Mouse (Mus musculus) testis, adult 2 months (tissue): Measurements from ENCODE around the gene Lhfpl5. TPM values are rescaled to one million over a fixed set of nuclear protein-coding genes. Genes with fewer than 3 reads are reported as not detected.

Experiments
- H3K27ac ChIP-seq: fragments of 200-500 bp; 2 replicates; pipeline ENCODE4 v1.5.1; 2012; ENCODE audit warnings: low read depth, low read length; ENCODE audit not compliant: control insufficient read depth, insufficient read depth
- H3K27me3 ChIP-seq: fragments of 200-500 bp; 2 replicates; pipeline ENCODE4 v1.6.1; 2012; ENCODE audit warnings: mild to moderate bottlenecking, low read length, moderate library complexity; ENCODE audit not compliant: control insufficient read depth, insufficient read depth
- H3K36me3 ChIP-seq: fragments of 200-500 bp; 2 replicates; pipeline ENCODE4 v1.6.1; 2012; ENCODE audit warnings: mild to moderate bottlenecking, low read length; ENCODE audit not compliant: control insufficient read depth, insufficient read depth
- H3K4me1 ChIP-seq: fragments of 200-500 bp; 2 replicates; pipeline ENCODE4 v1.6.1; 2012; ENCODE audit warnings: low read length; ENCODE audit not compliant: control insufficient read depth, insufficient read depth
- H3K4me3 ChIP-seq: fragments of 200-500 bp; 2 replicates; pipeline ENCODE4 v1.5.1; 2012; ENCODE audit warnings: low read depth, mild to moderate bottlenecking, low read length, moderate library complexity, mixed read lengths; ENCODE audit not compliant: control insufficient read depth
- CTCF ChIP-seq: fragments of 200-500 bp; IDR thresholded peaks from 2 replicates; pipeline ENCODE4 v1.5.1; 2012; ENCODE audit warnings: low read depth, mild to moderate bottlenecking, inconsistent platforms, low read length, moderate library complexity; ENCODE audit not compliant: control insufficient read depth, insufficient read depth, insufficient replicate concordance
- POLR2A ChIP-seq: fragments of 200-500 bp; IDR thresholded peaks from 2 replicates; pipeline ENCODE4 v1.6.1; 2012; ENCODE audit warnings: low read depth, mild to moderate bottlenecking, inconsistent platforms, low read length, moderate library complexity; ENCODE audit not compliant: control insufficient read depth
- polyA plus RNA-seq: library from polyadenylated mRNA; depleted of rRNA; stranded (reverse); fragments of >200 nt; gene quantifications from 2 replicates; pipeline ENCODE4 v1.2.3, GENCODE M21; 2012

The Lhfpl5 gene
- polyA plus RNA-seq, 1 experiment = 0.10 TPM

DNA sequence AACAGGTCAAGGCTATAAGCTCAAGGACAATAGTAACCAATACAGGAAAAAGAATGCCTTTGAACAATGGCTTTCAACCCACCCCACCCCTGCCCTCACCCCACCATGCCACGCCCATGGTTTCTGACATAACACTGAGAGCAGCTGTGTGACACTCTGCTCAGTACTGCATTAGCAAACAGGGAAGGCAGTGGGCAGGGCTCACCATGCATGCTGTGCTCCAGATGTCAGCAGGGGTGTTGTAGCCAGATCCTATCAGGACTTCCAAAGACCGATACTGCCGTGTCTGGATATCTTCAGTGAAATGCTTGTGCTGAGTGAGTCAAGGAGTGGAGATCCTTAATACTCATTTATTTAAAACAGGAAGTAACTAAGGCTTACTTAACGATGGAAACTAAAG lies 18.5 kb downstream of the Lhfpl5 start:
- TF ChIP-seq POLR2A (no peak; the same call in 1 of the 2 replicates), CTCF (no peak)
- Histone ChIP-seq H3K36me3 (peaks cover 7% of the 10 kb centered on the region), H3K4me3 (peak overlapping the region; percentile 37; the same call in 1 of the 2 replicates), H3K27ac (peak overlapping the region; percentile 63), H3K27me3 (no peaks in the 10 kb centered on the region), H3K4me1 (no peaks in the 10 kb centered on the region)

DNA sequence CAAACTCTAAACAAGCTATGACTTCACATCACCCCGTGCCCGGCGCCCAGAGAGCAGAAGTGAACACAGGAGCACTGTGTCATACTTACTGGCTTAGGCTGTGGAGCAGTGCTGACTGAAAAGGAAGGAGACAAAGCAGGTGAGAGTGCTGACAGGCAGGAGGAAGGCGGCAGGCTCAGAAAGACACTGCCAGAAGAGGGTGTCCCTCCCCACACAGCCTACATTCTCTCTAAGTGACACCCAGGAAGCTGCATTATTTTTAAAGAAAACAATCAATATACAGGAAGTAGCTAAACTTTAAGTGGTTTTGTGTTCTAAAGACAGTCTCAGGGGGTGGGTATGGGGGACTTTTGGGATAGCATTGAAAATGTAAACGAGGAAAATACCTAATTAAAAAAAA lies 25.3 kb downstream of the Lhfpl5 start:
- Histone ChIP-seq H3K4me1 (no peaks in the 10 kb centered on the region), H3K36me3 (peaks cover 14% of the 10 kb centered on the region), H3K27ac (no peak overlapping the region), H3K4me3 (no peak overlapping the region), H3K27me3 (no peaks in the 10 kb centered on the region)
- TF ChIP-seq CTCF = no peak
- TF ChIP-seq POLR2A = no peak

DNA sequence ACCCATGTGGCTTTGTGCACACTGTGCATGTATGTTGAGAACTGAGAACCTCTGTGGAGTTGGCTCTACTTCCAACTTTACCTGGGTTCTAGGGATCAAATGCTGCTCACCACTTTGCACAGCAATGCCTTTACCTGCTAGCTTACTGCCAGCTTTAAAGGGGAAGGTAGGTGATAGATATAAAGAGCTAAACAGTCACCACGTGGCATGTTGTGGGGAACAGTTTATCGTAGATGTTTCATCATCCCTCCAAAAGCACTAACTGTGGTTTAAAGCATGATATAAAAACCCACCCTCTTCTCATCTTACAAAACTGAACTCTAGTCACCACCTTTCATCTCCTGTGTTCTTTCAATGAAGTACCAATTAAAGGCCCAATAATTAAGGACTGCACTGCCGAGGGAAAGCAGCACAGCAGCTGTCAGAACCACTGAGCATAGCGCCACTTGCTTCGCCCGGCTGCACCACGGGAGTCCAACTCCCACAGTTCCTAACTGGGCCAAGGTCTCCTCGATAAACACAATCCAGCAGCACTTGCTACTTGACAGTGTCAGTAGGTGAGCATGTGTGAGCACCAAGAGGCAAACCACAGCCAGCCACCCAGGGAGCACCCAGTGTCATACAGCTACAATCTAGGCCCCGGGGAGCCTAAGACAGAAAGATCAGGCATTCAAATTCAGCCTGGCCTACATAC lies 26.3 kb downstream of the Lhfpl5 start:
- Histone ChIP-seq H3K4me3 (no peak overlapping the region), H3K4me1 (no peaks in the 10 kb centered on the region), H3K27me3 (no peaks in the 10 kb centered on the region), H3K36me3 (peaks cover 14% of the 10 kb centered on the region), H3K27ac (no peak overlapping the region)
- TF ChIP-seq POLR2A = no peak
- TF ChIP-seq CTCF = no peak

DNA sequence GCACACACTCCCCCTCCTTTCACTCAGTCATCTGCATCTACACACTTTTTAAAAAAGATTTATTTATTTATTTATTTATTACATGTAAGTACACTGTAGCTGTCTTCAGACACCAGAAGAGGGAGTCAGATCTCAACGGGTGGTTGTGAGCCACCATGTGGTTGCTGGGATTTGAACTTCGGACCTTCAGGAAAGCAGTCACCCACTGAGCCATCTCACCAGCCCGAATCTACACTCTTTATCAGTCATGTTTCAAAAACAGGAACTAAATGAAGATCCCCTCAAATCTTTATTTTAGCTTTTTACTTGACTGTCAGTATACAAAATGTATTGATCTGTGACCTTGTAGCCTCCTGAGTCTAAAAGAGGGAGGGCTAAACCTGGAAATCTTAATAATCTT lies 34.1 kb downstream of the Lhfpl5 start:
- Histone ChIP-seq H3K4me1 (no peaks in the 10 kb centered on the region), H3K27ac (no peak overlapping the region), H3K36me3 (no peaks in the 10 kb centered on the region; the same call in none of the 2 replicates), H3K4me3 (no peak overlapping the region), H3K27me3 (no peaks in the 10 kb centered on the region)
- TF ChIP-seq CTCF (no peak), POLR2A (no peak)

DNA sequence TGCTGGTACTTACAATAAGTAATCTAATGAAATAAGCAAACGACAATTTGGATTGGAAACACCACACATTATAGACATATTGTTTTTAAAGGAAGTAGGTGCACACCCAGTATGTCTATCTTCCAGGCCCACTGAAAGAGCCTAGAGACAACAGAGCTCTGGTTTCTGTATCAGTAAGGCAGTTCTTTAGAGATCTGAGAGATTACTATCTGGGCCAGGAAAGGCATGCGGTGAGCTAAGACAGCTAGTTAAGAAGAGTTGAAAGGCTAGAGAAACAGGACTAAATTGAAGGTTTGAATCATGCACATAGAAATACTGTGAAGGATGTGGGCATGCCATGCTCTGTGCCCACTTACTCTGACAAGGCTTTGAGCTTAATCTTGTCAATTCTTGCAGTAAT lies 37.2 kb downstream of the Lhfpl5 start:
- TF ChIP-seq CTCF (no peak), POLR2A (no peak)
- H3K27ac ChIP-seq = no peak overlapping the region
- H3K4me3 ChIP-seq = no peak overlapping the region
- H3K27me3 ChIP-seq = no peaks in the 10 kb centered on the region
- no peaks in the 10 kb centered on the region; the same call in none of the 2 replicates for H3K36me3 ChIP-seq
- H3K4me1 ChIP-seq = no peaks in the 10 kb centered on the region

DNA sequence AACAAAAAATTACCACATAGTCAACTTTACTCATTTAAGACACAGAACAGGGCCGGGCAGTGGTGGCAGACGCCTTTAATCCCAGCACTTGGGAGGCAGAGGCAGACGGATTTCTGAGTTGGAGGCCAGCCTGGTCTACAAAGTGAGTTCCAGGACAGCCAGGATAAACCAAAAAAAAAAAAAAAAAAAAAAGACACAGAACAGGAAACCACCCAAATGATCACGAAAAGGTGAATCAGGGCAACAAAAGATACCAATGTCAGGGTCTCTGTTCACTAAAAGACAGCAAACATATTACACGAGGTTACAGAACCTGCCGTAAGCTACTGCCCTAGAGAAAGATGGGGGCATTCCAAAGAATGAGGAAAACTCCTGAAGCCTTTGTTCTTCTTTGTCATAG lies 37.7 kb downstream of the Lhfpl5 start:
- TF ChIP-seq POLR2A (no peak), CTCF (no peak)
- Histone ChIP-seq H3K36me3 (no peaks in the 10 kb centered on the region), H3K27ac (no peak overlapping the region), H3K4me1 (no peaks in the 10 kb centered on the region), H3K4me3 (no peak overlapping the region), H3K27me3 (no peaks in the 10 kb centered on the region)

DNA sequence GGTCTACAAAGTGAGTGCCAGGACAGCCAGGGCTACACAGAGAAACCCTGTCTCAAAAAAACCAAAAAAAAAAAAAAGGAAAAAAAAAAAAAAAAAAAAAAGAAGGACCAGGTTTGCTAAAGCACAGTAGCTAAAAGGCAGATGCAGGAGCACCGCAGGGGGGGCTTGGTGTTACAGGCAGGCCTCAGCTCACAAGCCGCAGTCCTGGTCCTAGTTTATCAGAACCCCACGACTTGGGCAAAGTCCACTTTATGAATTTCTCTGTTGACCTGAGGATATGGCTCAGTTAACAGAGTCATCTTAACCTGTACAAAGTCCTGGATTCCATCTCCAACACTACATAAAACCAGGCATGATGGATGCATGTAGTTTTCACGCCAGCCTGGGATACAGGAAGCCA lies 39.9 kb downstream of the Lhfpl5 start:
- H3K27me3 ChIP-seq = no peaks in the 10 kb centered on the region
- no peak overlapping the region for H3K27ac ChIP-seq
- no peak overlapping the region for H3K4me3 ChIP-seq
- peaks cover 1% of the 10 kb centered on the region; the same call in 1 of the 2 replicates for H3K36me3 ChIP-seq
- TF ChIP-seq POLR2A (no peak), CTCF (no peak)
- H3K4me1 ChIP-seq = no peaks in the 10 kb centered on the region
